Mouse (Mus musculus) brain, embryonic 14.5 days (tissue): ENCODE measurements around the gene Tmem82.

Source experiments
- CTCF ChIP-seq: fragments of 200-500 bp; IDR thresholded peaks from 2 replicates; pipeline ENCODE4 v1.5.1; 2012; ENCODE audit warnings: inconsistent platforms, mild to moderate bottlenecking, moderate library complexity, borderline replicate concordance; ENCODE audit not compliant: insufficient read depth, insufficient read length; ENCODE audit errors: extremely low read depth
- POLR2A ChIP-seq: fragments of 200-500 bp; IDR thresholded peaks from 2 replicates; pipeline ENCODE4 v1.6.1; 2012; ENCODE audit warnings: mild to moderate bottlenecking, inconsistent platforms, borderline replicate concordance; ENCODE audit not compliant: poor library complexity, insufficient read depth, insufficient read length, severe bottlenecking; ENCODE audit errors: extremely low read depth

DNA sequence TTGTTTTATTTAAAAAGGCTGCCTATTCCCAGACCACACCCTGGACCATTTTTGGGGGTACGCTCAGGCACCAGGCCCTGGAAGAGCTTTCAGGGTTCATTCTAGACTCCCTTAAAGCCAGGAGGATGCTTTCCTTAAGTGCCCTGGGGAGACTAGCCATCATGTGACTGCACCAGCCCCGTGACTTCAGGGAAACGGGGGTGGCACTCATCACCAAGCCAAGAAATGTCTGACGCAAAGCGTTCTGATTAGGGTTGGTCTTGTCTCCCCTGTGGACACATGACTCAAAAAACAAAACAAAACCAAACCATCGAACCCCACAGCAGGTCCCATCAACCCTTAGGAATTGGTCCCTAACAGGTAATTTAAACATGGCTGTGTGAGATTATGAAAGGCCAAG is 32.9 kb upstream of the Tmem82 start:
- no peak for TF ChIP-seq POLR2A
- no peak for TF ChIP-seq CTCF
